Mouse (Mus musculus): ENCODE results near the gene Dcdc2b. TPM values are rescaled to one million over a fixed set of nuclear protein-coding genes. Genes with fewer than 3 reads are reported as not detected.

Gene Dcdc2b
- polyA plus RNA-seq, 1 experiment = 0.36 TPM

DNA sequence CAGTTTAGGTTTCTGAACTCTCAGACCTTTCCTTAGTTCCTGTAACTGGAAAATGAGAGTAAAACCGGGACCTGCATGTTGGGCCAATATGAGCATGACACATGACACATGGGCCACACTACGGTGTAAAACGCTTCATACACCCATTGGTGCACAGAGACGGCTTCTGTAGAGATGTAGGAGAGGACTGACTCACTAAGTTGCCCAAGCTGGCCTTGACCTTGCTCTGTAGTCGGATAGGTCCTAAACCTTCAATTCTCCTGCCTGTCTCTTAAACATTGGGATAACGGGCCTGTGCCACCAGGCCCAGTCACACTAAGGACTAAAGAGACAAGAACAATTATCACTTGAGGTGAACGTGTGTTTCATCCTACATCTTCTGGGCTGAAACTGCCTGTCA lies 45.7 kb downstream of the Dcdc2b start:
- Histone ChIP-seq H3ac (ENCODE audit: control insufficient read depth, insufficient read length) (no peak overlapping the region), H3K79me2 (ENCODE audit: control insufficient read depth, insufficient read depth) (no peaks in the 10 kb centered on the region), H3K27me3 (ENCODE audit: control insufficient read depth, insufficient read depth, insufficient read length) (no peaks in the 10 kb centered on the region), H3K4me3 (no peak overlapping the region), H3K4me2 (ENCODE audit: low read depth) (no peak overlapping the region), H3K36me3 (ENCODE audit: control insufficient read depth, insufficient read depth) (no peaks in the 10 kb centered on the region)
- TF ChIP-seq SRF (IDR thresholded peaks at IDR 0.05; ENCODE audit: control insufficient read depth, insufficient read length, low read depth) (no peak), TCF3 (IDR thresholded peaks at IDR 0.05; ENCODE audit: insufficient read length, low read depth) (no peak), E2F4 (IDR thresholded peaks at IDR 0.05; ENCODE audit: insufficient read depth) (no peak), POLR2AphosphoS2 (IDR thresholded peaks at IDR 0.05; ENCODE audit: insufficient read length, low read depth) (no peak), TCF12 (IDR thresholded peaks at IDR 0.05; ENCODE audit: insufficient read depth, poor library complexity, severe bottlenecking) (no peak), CEBPB (IDR thresholded peaks at IDR 0.05; ENCODE audit: insufficient read depth, poor library complexity, severe bottlenecking) (no peak)

DNA sequence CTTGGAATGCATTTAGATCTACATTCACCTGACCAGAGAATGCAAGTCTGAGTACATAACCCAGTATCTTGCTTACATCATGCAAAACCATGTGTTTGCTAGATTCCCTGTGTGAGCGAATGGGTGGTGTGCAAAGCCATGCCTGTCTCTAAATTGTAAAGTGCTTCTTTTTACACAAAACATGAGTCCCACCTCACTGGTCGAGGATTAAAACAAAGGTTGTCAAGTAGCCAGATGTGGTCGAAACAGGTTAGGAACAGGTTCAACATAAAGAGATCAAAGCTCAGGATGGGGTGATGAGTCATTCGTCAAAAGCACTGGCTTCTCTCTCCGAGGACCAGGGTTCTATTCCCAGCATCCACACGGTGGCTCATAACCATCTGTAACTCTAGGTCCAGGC lies 48.9 kb downstream of the Dcdc2b start:
- no peak for TF ChIP-seq USF1 (IDR thresholded peaks at IDR 0.05; ENCODE audit: low read depth)
- TF ChIP-seq POLR2AphosphoS2 (IDR thresholded peaks at IDR 0.05; ENCODE audit: insufficient read length, low read depth) = no peak
- TF ChIP-seq TCF3 (IDR thresholded peaks at IDR 0.05; ENCODE audit: insufficient read length, low read depth) = no peak
- no peak for TF ChIP-seq CEBPB (IDR thresholded peaks at IDR 0.05; ENCODE audit: insufficient read depth, poor library complexity, severe bottlenecking)
- no peak for TF ChIP-seq SRF (IDR thresholded peaks at IDR 0.05; ENCODE audit: control insufficient read depth, insufficient read length, low read depth)
- TF ChIP-seq REST (IDR thresholded peaks at IDR 0.05; ENCODE audit: insufficient read depth, insufficient read length) = no peak
- no peak for TF ChIP-seq TCF12 (IDR thresholded peaks at IDR 0.05; ENCODE audit: insufficient read depth, poor library complexity, severe bottlenecking)
- TF ChIP-seq POLR2A (IDR thresholded peaks at IDR 0.05; ENCODE audit: insufficient read length, low read depth) = no peak
- TF ChIP-seq MAX (IDR thresholded peaks at IDR 0.05; ENCODE audit: low read depth) = no peak
- no peak for TF ChIP-seq MYOG (IDR thresholded peaks at IDR 0.05; ENCODE audit: control insufficient read depth in 1 of 3, insufficient read depth in 1 of 3, insufficient read length in 2 of 3, low read depth in 2 of 3)
- TF ChIP-seq E2F4 (IDR thresholded peaks at IDR 0.05; ENCODE audit: insufficient read depth) = no peak
- TF ChIP-seq MYOD1 (IDR thresholded peaks at IDR 0.05; ENCODE audit: control insufficient read depth in 1 of 3, insufficient read length in 2 of 3, low read depth in 2 of 3) = no peak
- H3K4me2 ChIP-seq (ENCODE audit: low read depth) = no peak overlapping the region
- no peak overlapping the region for H3K4me3 ChIP-seq
- no peak overlapping the region for H3ac ChIP-seq (ENCODE audit: control insufficient read depth, insufficient read length)
- H3K36me3 ChIP-seq (ENCODE audit: control insufficient read depth, insufficient read depth) = no peaks in the 10 kb centered on the region
- H3K79me2 ChIP-seq (ENCODE audit: control insufficient read depth, insufficient read depth) = no peaks in the 10 kb centered on the region
- H3K27me3 ChIP-seq (ENCODE audit: control insufficient read depth, insufficient read depth, insufficient read length) = no peaks in the 10 kb centered on the region

DNA sequence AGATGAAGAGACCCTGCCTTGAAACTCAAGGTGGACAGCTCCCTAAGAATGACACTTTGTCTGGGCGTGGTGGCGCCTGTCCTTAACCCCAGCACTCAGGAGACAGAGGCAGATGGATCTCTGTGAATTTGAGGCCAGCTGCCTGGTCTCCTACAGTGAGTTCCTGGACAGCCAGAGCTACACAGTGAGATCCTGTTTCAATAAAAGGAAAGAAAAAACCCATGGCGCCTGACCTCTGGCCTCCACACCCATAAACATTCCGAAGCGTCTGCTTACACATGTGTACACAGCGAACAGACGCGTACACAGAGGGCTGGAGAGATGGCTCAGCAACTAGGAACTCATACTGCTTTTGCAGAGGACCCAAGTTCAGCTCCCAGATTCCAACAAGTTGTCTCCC lies 50.3 kb downstream of the Dcdc2b start:
- no peak for TF ChIP-seq REST (IDR thresholded peaks at IDR 0.05; ENCODE audit: insufficient read depth, insufficient read length)
- no peak for TF ChIP-seq TCF3 (IDR thresholded peaks at IDR 0.05; ENCODE audit: insufficient read length, low read depth)
- TF ChIP-seq SRF (IDR thresholded peaks at IDR 0.05; ENCODE audit: control insufficient read depth, insufficient read length, low read depth) = no peak
- no peak for TF ChIP-seq POLR2A (IDR thresholded peaks at IDR 0.05; ENCODE audit: insufficient read length, low read depth)
- TF ChIP-seq TCF12 (IDR thresholded peaks at IDR 0.05; ENCODE audit: insufficient read depth, poor library complexity, severe bottlenecking) = no peak
- TF ChIP-seq POLR2AphosphoS2 (IDR thresholded peaks at IDR 0.05; ENCODE audit: insufficient read length, low read depth) = no peak
- no peak for TF ChIP-seq MYOD1 (IDR thresholded peaks at IDR 0.05; ENCODE audit: control insufficient read depth in 1 of 3, insufficient read length in 2 of 3, low read depth in 2 of 3)
- no peak for TF ChIP-seq CEBPB (IDR thresholded peaks at IDR 0.05; ENCODE audit: insufficient read depth, poor library complexity, severe bottlenecking)
- TF ChIP-seq MYOG (IDR thresholded peaks at IDR 0.05; ENCODE audit: control insufficient read depth in 1 of 3, insufficient read depth in 1 of 3, insufficient read length in 2 of 3, low read depth in 2 of 3) = no peak
- TF ChIP-seq MAX (IDR thresholded peaks at IDR 0.05; ENCODE audit: low read depth) = no peak
- no peak for TF ChIP-seq USF1 (IDR thresholded peaks at IDR 0.05; ENCODE audit: low read depth)
- no peak for TF ChIP-seq E2F4 (IDR thresholded peaks at IDR 0.05; ENCODE audit: insufficient read depth)
- H3K27me3 ChIP-seq (ENCODE audit: control insufficient read depth, insufficient read depth, insufficient read length) = no peaks in the 10 kb centered on the region
- H3K4me2 ChIP-seq (ENCODE audit: low read depth) = no peak overlapping the region
- no peak overlapping the region for H3K4me3 ChIP-seq
- no peaks in the 10 kb centered on the region for H3K36me3 ChIP-seq (ENCODE audit: control insufficient read depth, insufficient read depth)
- H3ac ChIP-seq (ENCODE audit: control insufficient read depth, insufficient read length) = no peak overlapping the region
- no peaks in the 10 kb centered on the region for H3K79me2 ChIP-seq (ENCODE audit: control insufficient read depth, insufficient read depth)

DNA sequence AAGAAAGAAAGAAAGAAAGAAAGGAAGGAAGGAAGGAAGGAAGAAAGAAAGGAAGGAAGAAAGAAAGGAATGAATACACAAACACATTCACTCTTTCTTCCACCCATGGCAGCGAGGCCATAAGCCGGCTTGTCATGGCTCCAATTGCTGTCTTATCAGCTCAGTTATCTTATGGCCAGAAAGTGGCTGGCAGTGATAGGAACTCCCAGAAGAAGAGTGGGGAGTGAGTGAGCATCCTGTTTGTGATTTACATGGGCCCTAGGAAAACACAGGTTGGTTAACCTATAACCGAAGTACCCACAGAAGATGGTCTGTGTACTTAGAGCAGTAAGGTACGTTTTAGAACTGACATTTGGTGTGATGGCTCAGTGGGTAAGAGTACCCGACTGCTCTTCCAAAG lies 52.9 kb downstream of the Dcdc2b start:
- Histone ChIP-seq H3ac (ENCODE audit: control insufficient read depth, insufficient read length) (no peak overlapping the region), H3K79me2 (ENCODE audit: control insufficient read depth, insufficient read depth) (no peaks in the 10 kb centered on the region), H3K4me3 (no peak overlapping the region), H3K36me3 (ENCODE audit: control insufficient read depth, insufficient read depth) (no peaks in the 10 kb centered on the region), H3K4me2 (ENCODE audit: low read depth) (no peak overlapping the region), H3K27me3 (ENCODE audit: control insufficient read depth, insufficient read depth, insufficient read length) (no peaks in the 10 kb centered on the region)
- no peak for TF ChIP-seq TCF3 (IDR thresholded peaks at IDR 0.05; ENCODE audit: insufficient read length, low read depth)
- no peak for TF ChIP-seq MAX (IDR thresholded peaks at IDR 0.05; ENCODE audit: low read depth)
- no peak for TF ChIP-seq TCF12 (IDR thresholded peaks at IDR 0.05; ENCODE audit: insufficient read depth, poor library complexity, severe bottlenecking)
- no peak for TF ChIP-seq REST (IDR thresholded peaks at IDR 0.05; ENCODE audit: insufficient read depth, insufficient read length)
- no peak for TF ChIP-seq MYOG (IDR thresholded peaks at IDR 0.05; ENCODE audit: control insufficient read depth in 1 of 3, insufficient read depth in 1 of 3, insufficient read length in 2 of 3, low read depth in 2 of 3)
- TF ChIP-seq MYOD1 (IDR thresholded peaks at IDR 0.05; ENCODE audit: control insufficient read depth in 1 of 3, insufficient read length in 2 of 3, low read depth in 2 of 3) = no peak
- no peak for TF ChIP-seq CEBPB (IDR thresholded peaks at IDR 0.05; ENCODE audit: insufficient read depth, poor library complexity, severe bottlenecking)
- TF ChIP-seq POLR2A (IDR thresholded peaks at IDR 0.05; ENCODE audit: insufficient read length, low read depth) = no peak
- no peak for TF ChIP-seq USF1 (IDR thresholded peaks at IDR 0.05; ENCODE audit: low read depth)
- no peak for TF ChIP-seq POLR2AphosphoS2 (IDR thresholded peaks at IDR 0.05; ENCODE audit: insufficient read length, low read depth)
- no peak for TF ChIP-seq E2F4 (IDR thresholded peaks at IDR 0.05; ENCODE audit: insufficient read depth)
- no peak for TF ChIP-seq SRF (IDR thresholded peaks at IDR 0.05; ENCODE audit: control insufficient read depth, insufficient read length, low read depth)

Other genes starting within 250 kb of the Dcdc2b start
- gene Zbtb8a, start 236.1 kb downstream of the Dcdc2b start, polyA plus RNA-seq (2012; fragmentation: generic; extraction: Trizol) = 5.8 TPM
- 0.04 TPM for gene Zbtb8b, start 173.4 kb downstream of the Dcdc2b start, polyA plus RNA-seq (2012; fragmentation: generic; extraction: Trizol)
- gene Bsdc1, start 152.7 kb downstream of the Dcdc2b start, polyA plus RNA-seq (2012; fragmentation: generic; extraction: Trizol) = 22.9 TPM
- gene Tssk3, start 123.2 kb downstream of the Dcdc2b start, polyA plus RNA-seq (2012; fragmentation: generic; extraction: Trizol) = not detected
- gene Fam229a, start 123.1 kb downstream of the Dcdc2b start, polyA plus RNA-seq (2012; fragmentation: generic; extraction: Trizol) = 0.10 TPM
- gene Marcksl1, start 100.7 kb downstream of the Dcdc2b start, polyA plus RNA-seq (2012; fragmentation: generic; extraction: Trizol) = 41.6 TPM
- gene Hdac1, start 71.5 kb downstream of the Dcdc2b start, polyA plus RNA-seq (2012; fragmentation: generic; extraction: Trizol) = 50.4 TPM
- gene Lck, start 40.6 kb downstream of the Dcdc2b start, polyA plus RNA-seq (2012; fragmentation: generic; extraction: Trizol) = 2.1 TPM
- gene Fam167b, start 35.7 kb downstream of the Dcdc2b start, polyA plus RNA-seq (2012; fragmentation: generic; extraction: Trizol) = 0.10 TPM
- gene Eif3i, start 13.6 kb downstream of the Dcdc2b start, polyA plus RNA-seq (2012; fragmentation: generic; extraction: Trizol) = 358 TPM
- gene Tmem234, start 13.6 kb downstream of the Dcdc2b start, polyA plus RNA-seq (2012; fragmentation: generic; extraction: Trizol) = 220 TPM
- 20.1 TPM for gene Iqcc, start 4.8 kb upstream of the Dcdc2b start, polyA plus RNA-seq (2012; fragmentation: generic; extraction: Trizol)
- 14.8 TPM for gene Ccdc28b, start 9.7 kb upstream of the Dcdc2b start, polyA plus RNA-seq (2012; fragmentation: generic; extraction: Trizol)
- 23.6 TPM for gene Txlna, start 26.8 kb upstream of the Dcdc2b start, polyA plus RNA-seq (2012; fragmentation: generic; extraction: Trizol)
- 32.2 TPM for gene Kpna6, start 58.5 kb upstream of the Dcdc2b start, polyA plus RNA-seq (2012; fragmentation: generic; extraction: Trizol)
- 9.7 TPM for gene Tmem39b, start 82.6 kb upstream of the Dcdc2b start, polyA plus RNA-seq (2012; fragmentation: generic; extraction: Trizol)
- 40.4 TPM for gene Khdrbs1, start 128.0 kb upstream of the Dcdc2b start, polyA plus RNA-seq (2012; fragmentation: generic; extraction: Trizol)
- 138 TPM for gene Ptp4a2, start 197.0 kb upstream of the Dcdc2b start, polyA plus RNA-seq (2012; fragmentation: generic; extraction: Trizol)

All from myocyte (in vitro differentiated cells).